Mouse (Mus musculus) embryonic facial prominence, embryonic 12.5 days (tissue): Measurements from ENCODE around the gene Gbp4. TPM values are rescaled to one million over a fixed set of nuclear protein-coding genes. Genes with fewer than 3 reads are reported as not detected.
"Not testable (repeated sequence)": the region's sequence is repeated elsewhere in the genome, so short reads cannot be mapped to it uniquely, and the experiment has no call there.

Experiments used
- ATAC-seq: fragments of 200-750 bp; cut with Nextera tagmentation; 2 replicates; pipeline ENCODE4 v1.8.0; 2017; ENCODE audit not compliant: insufficient number of reproducible peaks, insufficient read depth, low FRiP score, low TSS enrichment
- H3K27ac ChIP-seq: fragments of 300-500 bp; sonication (generic); 2 replicates; pipeline ENCODE4 v1.5.1; 2016; ENCODE audit warnings: mild to moderate bottlenecking
- H3K27me3 ChIP-seq: fragments of 300-500 bp; sonication (generic); 2 replicates; pipeline ENCODE4 v1.6.1; 2016; ENCODE audit warnings: mild to moderate bottlenecking, moderate library complexity
- H3K36me3 ChIP-seq: fragments of 300-500 bp; sonication (generic); 2 replicates; pipeline ENCODE4 v1.6.1; 2016; ENCODE audit warnings: mild to moderate bottlenecking
- H3K4me1 ChIP-seq: fragments of 300-500 bp; sonication (generic); 2 replicates; pipeline ENCODE4 v1.6.1; 2016
- H3K4me2 ChIP-seq: fragments of 300-500 bp; sonication (generic); replicated peaks from 2 replicates; pipeline ENCODE4 v1.6.1; 2016; ENCODE audit warnings: mild to moderate bottlenecking, moderate library complexity
- H3K4me3 ChIP-seq: fragments of 300-500 bp; sonication (generic); 2 replicates; pipeline ENCODE4 v1.5.1; 2016; ENCODE audit warnings: mild to moderate bottlenecking
- H3K9ac ChIP-seq: fragments of 300-500 bp; sonication (generic); 2 replicates; pipeline ENCODE4 v1.6.1; 2016; ENCODE audit warnings: mild to moderate bottlenecking, moderate library complexity
- H3K9me3 ChIP-seq: fragments of 300-500 bp; sonication (generic); 2 replicates; pipeline ENCODE4 v1.6.1; 2016; ENCODE audit warnings: mild to moderate bottlenecking, moderate library complexity
- WGBS: fragments of 180-500 bp; shearing (Covaris S2); methylation state at CpG from one replicate; pipeline ENCODE4 v1.1.7; 2016; 5-methylcytosine and 5-hydroxymethylcytosine counted together
- polyA plus RNA-seq: library from polyadenylated mRNA; unstranded; fragments of >200 nt; fragmentation: Nextera tagmentation; extraction: Ambion mirVana; gene quantifications from 2 replicates; pipeline ENCODE4 v1.2.1, GENCODE M21; 2016

Gbp4 gene
- polyA plus RNA-seq, 1 experiment from 2014 or later = 0.33 TPM

DNA sequence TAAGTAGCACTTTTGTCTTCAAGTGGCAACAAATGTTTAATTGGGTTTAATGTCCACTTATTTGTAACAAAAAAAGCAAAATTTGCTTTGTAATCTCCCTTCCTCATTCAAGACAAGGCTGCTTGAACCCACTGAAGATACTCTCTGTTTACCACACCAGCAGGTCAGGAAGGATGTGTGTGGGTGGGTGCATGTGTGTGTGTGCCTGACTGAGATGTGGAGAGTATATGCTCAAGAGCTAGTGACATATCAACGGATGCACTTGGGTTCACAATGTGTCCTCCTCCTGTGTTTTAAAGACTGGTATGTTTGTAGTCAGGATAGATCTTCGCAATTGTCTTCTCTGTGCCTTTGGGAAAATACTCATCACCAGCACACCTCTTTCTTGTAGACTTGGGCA lies 24.7 kb downstream of the Gbp4 start:
- Histone ChIP-seq H3K27ac (no peak overlapping the region), H3K4me1 (no peaks in the 10 kb centered on the region), H3K27me3 (no peaks in the 10 kb centered on the region), H3K9ac (no peak overlapping the region), H3K9me3 (no peaks in the 10 kb centered on the region), H3K36me3 (no peaks in the 10 kb centered on the region), H3K4me3 (no peak overlapping the region), H3K4me2 (no peak overlapping the region)
- no peak for ATAC-seq
- 92% methylated on average over 2 of the region's 2 CpGs for WGBS

DNA sequence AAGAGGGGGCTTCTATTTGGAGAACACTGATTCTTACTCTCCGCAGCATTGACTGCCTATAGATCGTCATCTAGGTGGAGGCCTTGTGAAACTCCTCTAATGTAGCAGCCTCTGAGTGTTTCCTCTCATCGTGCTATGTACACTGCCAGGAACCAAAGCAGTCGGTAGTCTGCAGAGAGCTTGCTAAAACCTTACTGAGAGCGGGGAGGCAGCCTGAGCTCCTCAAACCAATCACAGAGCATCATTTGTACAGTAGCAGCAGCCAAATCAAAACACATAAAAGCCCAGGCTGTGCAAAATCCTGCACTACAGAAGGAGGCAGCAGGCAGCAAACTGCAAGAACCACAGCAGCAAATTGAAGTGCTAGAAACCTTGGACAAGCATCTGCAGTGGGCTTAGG lies 25.7 kb downstream of the Gbp4 start:
- no peaks in the 10 kb centered on the region for H3K9me3 ChIP-seq
- H3K4me2 ChIP-seq = no peak overlapping the region
- no peak overlapping the region for H3K4me3 ChIP-seq
- 91% methylated on average over 5 of the region's 5 CpGs for WGBS
- no peak overlapping the region for H3K9ac ChIP-seq
- H3K27ac ChIP-seq = no peak overlapping the region
- H3K4me1 ChIP-seq = no peaks in the 10 kb centered on the region
- ATAC-seq = no peak
- H3K27me3 ChIP-seq = no peaks in the 10 kb centered on the region
- no peaks in the 10 kb centered on the region for H3K36me3 ChIP-seq

DNA sequence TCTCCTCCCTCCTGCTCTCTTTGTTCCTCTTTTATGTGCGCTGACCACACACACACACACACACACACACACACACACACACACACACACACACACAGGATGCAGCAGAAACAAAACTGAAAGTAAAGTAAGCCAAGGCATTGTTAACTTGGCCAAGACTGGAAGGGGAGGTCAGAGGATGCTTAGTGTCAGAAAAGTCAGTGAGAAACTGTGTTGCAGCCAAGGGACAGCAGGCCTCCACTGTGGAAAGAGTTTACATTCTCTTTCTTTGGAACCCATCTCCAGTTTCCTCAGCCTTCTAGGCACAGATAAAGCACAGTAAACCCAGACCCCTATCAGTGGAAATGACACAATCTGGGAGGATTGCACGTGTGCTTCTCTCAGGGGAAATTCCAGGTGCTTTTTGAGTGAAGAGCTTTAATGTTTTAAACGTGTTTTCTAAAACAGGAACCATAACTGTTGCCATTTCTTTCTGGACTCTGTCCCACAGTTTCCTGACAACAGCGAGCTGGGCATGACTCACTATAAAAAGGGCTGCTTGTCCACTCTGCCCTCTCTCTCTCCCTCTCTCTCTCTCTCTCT lies 29.0 kb downstream of the Gbp4 start:
- H3K4me3 ChIP-seq, H3K4me2 ChIP-seq, H3K27me3 ChIP-seq, ATAC-seq, H3K9me3 ChIP-seq, H3K4me1 ChIP-seq, H3K27ac ChIP-seq, H3K9ac ChIP-seq, H3K36me3 ChIP-seq: not testable (repeated sequence)
- WGBS = 14% methylated on average over 4 of the region's 4 CpGs

DNA sequence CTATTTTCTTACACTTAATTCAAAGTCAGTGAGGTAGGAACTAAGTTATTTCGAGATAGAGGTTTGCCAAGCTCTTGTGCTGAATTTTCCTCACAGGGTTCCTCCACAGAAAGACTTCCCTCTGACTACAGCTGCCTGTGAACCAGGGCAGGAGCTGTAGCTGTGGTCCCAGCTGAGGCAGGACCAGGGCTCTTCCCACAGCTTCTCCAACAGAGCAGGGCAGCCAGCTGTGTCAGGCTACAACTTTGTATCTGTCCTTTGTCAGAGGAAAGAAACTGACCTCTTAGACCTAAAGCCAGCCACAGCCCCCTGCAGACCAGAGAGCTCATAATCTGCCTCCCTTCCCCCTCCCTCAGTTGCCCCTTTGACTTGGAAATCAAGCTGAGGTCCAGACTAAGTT lies 29.6 kb downstream of the Gbp4 start:
- H3K4me3 ChIP-seq, H3K9ac ChIP-seq, H3K4me1 ChIP-seq, H3K27me3 ChIP-seq, H3K4me2 ChIP-seq, H3K9me3 ChIP-seq, ATAC-seq, H3K27ac ChIP-seq, H3K36me3 ChIP-seq: not testable (repeated sequence)
- WGBS = 33% methylated on average over 1 of the region's 1 CpGs

DNA sequence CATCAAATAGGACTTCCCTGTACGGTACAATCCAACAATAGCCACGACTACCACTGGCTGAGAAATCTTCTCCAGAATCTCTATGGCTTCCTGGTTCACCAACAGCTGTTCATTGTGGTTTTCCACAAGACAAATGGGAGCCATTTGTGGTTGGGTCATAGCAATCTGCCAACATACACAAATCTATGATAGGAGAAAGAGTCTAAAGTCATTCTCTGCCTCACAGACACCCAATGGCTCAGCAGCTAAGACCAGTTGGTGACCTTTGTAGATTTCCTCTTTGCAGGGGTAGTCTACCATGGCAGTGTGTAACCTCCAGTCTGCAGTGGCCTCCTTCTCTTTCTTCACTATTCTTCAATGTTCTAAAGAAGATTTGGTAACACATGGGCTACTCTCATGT lies 33.7 kb downstream of the Gbp4 start:
- not testable (repeated sequence) for H3K9ac ChIP-seq, H3K4me2 ChIP-seq, H3K9me3 ChIP-seq, H3K4me1 ChIP-seq, H3K27ac ChIP-seq, ATAC-seq, H3K36me3 ChIP-seq, H3K27me3 ChIP-seq, H3K4me3 ChIP-seq
- WGBS = 81% methylated on average over 2 of the region's 2 CpGs

DNA sequence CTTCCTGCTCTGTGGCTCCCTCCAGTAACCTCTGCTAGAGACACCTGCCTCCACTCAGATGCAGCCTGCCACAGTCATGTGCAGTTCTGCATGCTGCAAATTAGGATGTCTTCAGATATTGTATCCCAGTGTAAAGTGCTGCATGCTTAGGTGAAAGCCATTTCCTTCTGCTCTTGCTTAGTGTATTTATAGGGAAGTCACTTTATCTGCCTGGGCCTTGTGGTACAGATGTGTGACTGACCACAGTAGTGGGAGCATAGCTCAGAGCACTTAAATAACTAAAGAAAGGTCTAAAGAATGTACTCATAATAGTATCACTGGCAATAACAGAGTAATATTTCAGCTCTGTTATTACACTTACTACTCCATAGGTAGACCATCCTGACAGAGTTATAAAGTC lies 57.5 kb downstream of the Gbp4 start:
- Histone ChIP-seq H3K4me3 (no peak overlapping the region), H3K27me3 (no peaks in the 10 kb centered on the region), H3K4me2 (no peak overlapping the region), H3K36me3 (no peaks in the 10 kb centered on the region), H3K4me1 (no peaks in the 10 kb centered on the region), H3K27ac (no peak overlapping the region), H3K9me3 (0 out of 2 replicates have a peak, but pooled peaks cover 5% of the 10 kb centered on the region), H3K9ac (no peak overlapping the region)
- ATAC-seq = no peak

DNA sequence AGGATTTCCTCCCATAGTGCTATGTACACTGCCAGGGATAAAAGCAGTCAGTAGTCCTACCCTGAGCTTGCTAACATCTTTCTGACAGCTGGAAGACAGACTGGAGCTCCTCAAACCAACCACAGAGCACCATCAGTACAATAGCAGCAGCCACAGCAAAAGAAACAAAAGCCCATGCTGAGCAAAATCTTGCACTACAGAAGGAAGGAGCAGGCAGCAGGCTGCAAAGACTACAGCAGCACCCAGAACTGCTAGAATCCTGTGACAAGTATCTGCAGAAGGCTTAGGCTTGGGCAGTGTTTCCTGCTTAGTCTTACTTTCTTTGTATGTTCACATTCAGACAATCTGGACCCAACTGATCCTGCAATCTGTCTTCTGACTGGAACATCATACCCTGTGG lies 71.0 kb downstream of the Gbp4 start:
- H3K36me3 ChIP-seq, H3K4me2 ChIP-seq, H3K4me1 ChIP-seq, H3K4me3 ChIP-seq, H3K9ac ChIP-seq, H3K27ac ChIP-seq, H3K27me3 ChIP-seq, ATAC-seq, H3K9me3 ChIP-seq: not testable (repeated sequence)

Other genes starting within 250 kb of the Gbp4 start
- gene Abcg3, start 156.9 kb downstream of the Gbp4 start, polyA plus RNA-seq = 0.22 and 0.31 TPM in 2 replicates
- 1.4 and 1.9 TPM in 2 replicates for gene Gbp9, start within 50 bp of the Gbp4 start, polyA plus RNA-seq
- gene Gbp8, start within 50 bp of the Gbp4 start, polyA plus RNA-seq = 0.37 TPM in 1 of 2 replicates, not detected in the other
- 0.22 and 0.52 TPM in 2 replicates for gene Gbp10, start 99.9 kb upstream of the Gbp4 start, polyA plus RNA-seq
- not detected in 2 replicates for gene Gm43302, start 154.1 kb upstream of the Gbp4 start, polyA plus RNA-seq
- 0.78 and 0.90 TPM in 2 replicates for gene Gbp6, start 154.1 kb upstream of the Gbp4 start, polyA plus RNA-seq